Mouse (Mus musculus) erythroblast, adult 5-6 weeks (primary cell): ENCODE data around the gene Plekhf1. TPM values are rescaled to one million over a fixed set of nuclear protein-coding genes. Genes with fewer than 3 reads are reported as not detected.

Experiments
- ATAC-seq: replicated peaks from 2 replicates; pipeline ENCODE4 v1.8.0; 2016; ENCODE audit warnings: moderate number of reproducible peaks, mild to moderate bottlenecking, moderate TSS enrichment, inconsistent platforms; ENCODE audit not compliant: poor library complexity, low FRiP score, severe bottlenecking
- total RNA-seq, 2 experiments: library from RNA; stranded (forward) in 1 of 2; stranded (reverse) in 1 of 2; fragments of 150-400 nt in 1 of 2; fragments of 200-764, 138-1000 nt in 1 of 2; gene quantifications; 2 replicates each; pipeline versions ENCODE4 v1.2.3 to v1.2.4; 2015 to 2017; ENCODE audit warnings: low replicate concordance in 2 of 2

Plekhf1 gene
- total RNA-seq (2015; ENCODE audit: low replicate concordance) (0.42 TPM in 1 of 2 replicates, not detected in the other), total RNA-seq (2017; ENCODE audit: low replicate concordance) (0.09 TPM in 1 of 2 replicates, not detected in the other)

DNA sequence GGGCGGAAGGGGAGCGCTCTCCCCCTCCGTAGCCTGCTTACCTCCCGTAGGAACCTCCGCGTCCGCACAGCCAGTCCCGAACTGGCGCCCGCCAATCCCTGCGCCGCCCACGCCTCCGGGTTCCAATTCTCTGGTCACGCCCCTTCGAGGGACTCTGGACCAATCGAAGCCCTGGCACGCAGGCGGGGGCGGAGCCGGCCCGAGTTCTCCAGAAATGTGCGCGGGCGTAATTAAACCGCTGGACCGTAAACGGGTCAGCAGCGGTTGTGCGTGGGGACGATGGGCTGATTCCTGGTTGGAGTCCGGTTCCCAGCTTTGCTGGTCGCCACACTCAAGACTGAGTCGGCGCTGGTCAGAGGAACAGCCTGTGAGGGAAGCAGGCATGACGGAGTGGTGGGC lies at the start of gene Plekhf1:
TSS of gene Plekhf1 (minus strand) at position 117 of the 399 bp plus-strand sequence.
- ATAC-seq, result peak; percentile 84

DNA sequence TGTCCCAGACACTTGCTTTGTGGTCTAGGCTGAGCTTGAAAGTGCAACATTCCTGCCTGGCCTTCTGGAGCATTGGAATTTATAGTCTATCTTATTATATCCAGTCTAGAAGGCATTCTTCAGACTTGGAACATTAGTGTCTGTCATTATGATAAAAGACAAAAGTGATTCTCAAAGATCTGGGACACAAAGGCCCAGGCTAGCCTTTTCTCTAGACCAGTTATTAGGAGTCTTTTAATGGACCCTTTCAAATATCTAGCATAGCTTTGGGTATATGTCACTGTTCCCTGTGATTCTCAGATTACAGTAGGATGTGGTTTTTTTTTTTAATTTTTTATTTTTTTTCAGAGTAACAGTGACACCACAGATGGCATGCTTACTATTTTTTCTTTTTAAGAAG lies 44.7 kb upstream of the Plekhf1 start:
- ATAC-seq, result no peak

DNA sequence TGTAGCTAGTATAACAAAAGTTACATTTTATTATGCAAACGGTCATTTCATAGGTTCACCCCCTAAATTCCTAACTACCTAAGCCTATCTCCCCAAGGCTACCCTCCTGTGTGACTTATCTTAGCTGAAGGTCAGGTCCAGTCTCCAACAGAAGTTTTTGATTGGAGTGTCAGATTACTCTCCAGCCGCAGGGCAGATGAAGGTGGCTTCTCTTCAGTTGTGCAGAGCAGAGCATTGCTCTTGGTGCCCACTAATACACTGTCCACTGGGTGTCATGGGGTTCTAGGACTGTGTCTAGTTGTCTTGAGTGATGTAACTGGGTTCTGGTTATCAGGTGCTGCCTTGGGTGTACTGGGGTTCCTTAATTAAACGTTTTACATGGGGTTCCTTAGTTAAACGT lies 44.0 kb upstream of the Plekhf1 start:
- 0 out of 2 replicates have a peak, but pooled peaks have one; percentile 37 for ATAC-seq

DNA sequence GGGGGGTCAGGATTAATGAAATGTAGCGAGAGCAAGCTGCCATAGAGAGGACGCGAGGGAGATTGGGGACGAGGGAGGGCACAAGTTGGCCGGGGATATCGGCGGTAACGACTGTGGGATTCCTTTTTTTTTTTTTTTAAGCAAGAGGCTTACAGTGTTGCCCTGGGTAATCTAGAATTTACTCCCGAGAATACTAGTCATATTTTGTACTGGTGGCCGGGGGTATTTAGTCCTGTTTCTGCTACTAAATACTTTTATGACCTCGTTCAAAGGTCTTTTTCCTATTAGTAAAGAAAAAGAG lies 43.6 kb upstream of the Plekhf1 start:
- ATAC-seq, result no peak; the same call in 1 of the 2 replicates

GRCm38 (mm10) chr7:38270703-38271510 lies 43.1 kb upstream of the Plekhf1 start, which contains the start of gene Pop4:
Gene Pop4 (minus strand): TSS chr7:38271423.
- peak; percentile 95 for ATAC-seq

DNA sequence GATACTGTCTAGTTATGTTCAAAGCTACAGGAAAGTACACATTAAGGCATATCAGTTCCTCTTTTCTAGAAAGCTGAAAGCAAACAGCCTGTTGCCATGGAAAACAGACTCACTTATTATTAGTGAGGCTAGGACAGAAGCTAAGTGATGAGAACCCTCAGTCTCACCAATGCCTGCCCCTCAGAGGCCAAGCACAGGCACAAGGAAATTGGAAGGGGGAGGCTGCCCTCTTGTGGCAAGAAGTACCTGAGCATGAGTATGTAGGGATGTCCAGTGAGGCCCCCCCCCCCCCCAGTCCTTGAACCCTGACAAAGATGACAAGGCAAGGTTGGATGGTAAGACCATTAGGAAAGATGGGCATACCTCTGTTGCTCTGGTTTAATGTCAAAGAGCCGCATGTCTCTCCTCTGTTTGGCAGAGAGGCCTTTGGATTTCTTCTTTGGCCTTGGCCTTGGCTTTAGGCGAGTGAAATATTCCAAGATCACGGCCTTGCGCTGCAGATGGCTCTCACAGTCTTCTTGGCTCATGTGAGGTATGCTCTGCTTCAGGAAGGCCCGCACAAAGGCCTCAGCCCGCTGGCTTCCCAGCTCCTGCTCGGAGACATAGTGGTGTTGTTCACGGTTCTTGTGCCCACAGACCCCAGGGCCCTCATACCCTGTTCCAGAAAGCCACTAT lies 39.3 kb upstream of the Plekhf1 start:
- ATAC-seq, result no peak

GRCm38 (mm10) chr7:38262406-38262805 lies 34.6 kb upstream of the Plekhf1 start:
- ATAC-seq, result no peak

- no peak for ATAC-seq
These were observed 31.8 kb upstream of the Plekhf1 start for GRCm38 (mm10) chr7:38259631-38260030.

DNA sequence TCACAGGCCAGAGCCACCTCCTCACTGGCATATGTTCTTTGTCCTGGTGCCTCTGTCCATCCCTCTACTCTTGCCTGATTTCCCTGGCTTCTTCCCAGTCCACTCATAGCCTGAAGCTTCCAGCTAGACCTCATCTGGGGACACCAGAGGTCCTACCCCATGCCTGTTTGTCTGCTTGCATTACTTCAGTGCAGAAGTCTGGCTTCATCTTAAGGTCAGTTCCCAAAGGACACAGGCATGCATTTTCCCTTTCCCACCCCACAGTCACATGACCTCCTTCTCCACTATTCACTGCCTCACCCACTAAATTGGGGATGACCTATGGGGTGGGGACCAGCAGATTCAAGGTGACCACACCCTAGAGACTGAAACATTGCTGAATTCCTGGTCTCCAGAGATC lies 25.6 kb upstream of the Plekhf1 start:
- ATAC-seq, result no peak

DNA sequence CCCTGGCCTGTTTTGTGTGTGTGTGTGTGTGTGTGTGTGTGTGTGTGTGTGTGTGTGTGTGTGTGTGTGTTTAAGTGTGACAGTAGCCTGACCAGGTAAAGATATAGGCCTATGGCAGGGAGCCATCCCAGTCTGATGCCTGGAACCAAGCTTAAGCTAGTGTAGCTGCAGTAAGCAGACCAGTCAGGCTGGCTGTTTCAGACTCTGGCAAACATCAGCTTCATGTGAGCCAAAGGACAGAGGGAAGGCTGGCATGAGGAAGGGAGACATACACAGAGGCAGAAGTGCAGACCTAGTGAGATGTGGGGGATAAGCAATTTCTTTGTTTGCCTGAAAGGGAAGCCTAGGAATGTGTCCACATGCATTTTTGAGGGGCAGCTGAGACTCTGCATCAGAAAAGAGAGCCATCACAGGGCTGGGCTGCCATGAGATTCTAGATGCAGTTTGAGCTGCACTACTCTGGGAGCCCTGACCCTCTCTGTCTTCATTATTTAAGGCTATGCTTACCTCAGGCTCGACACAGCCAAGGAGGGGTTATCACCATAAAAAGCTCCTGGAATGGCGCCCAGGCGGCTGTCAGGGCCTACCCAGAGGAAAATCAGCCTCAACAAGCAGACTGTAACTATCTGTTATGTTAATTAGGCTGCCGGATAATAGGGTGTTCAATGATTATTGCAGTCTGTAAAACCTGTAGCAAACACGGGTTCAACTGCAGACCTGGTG lies 23.8 kb upstream of the Plekhf1 start:
- ATAC-seq, result no peak

DNA sequence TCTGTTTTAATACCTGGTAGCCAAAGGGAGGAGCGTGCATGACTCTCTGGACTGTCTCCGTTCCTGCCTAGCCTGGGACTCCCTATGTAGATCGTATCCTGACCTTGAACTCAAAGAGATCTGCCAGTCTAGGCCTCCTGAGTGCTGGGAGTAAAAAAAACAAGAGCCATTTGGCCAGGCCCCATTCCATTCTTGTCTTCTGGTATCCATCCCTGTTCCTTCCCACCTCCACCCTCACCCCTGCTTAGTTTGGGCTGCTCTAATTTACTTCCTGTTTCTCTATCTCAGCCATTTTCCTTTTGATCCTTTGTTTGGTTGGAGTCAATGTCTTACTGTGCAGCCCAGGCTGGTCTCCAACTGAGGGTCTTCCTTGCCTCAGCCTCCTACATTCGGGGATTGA lies 14.6 kb upstream of the Plekhf1 start:
- no peak for ATAC-seq

DNA sequence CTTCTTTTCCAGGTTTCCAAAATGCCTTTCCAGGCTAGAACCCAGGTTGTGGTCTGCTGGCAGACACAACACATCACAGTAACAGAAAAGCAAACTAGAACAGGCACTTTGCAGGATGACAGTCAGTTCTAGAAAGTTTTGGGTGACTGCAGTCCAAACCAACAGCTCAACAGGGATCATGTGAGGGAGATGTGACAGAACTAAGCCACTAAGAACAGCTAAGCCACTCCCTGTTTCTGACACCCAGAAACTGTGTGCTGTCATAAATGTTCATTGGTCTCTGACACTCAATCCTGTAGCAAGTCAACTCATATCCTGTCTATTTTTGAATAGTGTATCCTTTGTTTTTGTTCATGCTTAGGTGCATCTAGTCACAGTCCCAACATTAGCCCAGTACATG lies 9.3 kb upstream of the Plekhf1 start:
- no peak for ATAC-seq

- no peak for ATAC-seq
These were observed 8.7 kb upstream of the Plekhf1 start for GRCm38 (mm10) chr7:38236400-38237105.

DNA sequence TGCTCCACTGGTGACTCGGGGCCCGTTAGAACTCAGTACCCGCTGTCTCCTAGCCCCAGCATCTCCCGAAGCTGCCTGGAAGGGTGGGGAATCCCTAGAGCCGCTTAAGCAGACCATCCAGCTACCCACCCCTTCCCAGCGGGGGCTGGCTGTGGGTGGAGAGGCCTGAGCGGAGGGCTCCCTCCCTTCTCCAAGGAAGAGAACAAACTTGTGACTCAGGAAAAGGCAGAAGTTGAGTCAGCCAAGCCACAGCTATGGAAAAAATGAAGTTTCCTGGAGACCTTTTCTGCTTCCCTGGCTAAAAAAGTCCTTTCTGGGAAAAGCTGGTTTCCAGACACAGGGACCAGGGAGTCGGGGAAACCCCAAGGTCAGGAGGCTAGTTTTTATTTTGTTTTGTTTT lies 2.5 kb upstream of the Plekhf1 start:
- ATAC-seq, result no peak

DNA sequence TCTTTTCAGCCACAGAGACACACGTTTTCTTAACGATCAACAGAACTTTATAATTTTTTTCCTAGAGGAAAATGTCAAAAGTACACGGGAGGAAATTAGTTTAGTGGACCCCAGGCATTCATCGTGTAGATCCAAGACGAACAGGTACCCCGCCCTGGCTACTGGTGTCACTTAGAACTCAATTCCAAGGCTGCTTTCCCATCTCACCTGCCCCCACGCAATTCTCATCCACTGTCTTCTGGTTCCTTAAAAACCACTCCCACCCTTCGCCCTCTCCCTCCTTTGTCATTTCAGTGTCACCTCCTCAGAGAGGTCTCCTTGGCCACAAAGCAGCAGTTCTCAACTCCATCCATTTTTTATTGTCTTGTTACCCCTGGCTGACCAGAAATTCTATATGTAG lies 513 bp upstream of the Plekhf1 start:
- ATAC-seq, result no peak

GRCm38 (mm10) chr7:38227181-38227899 lies 476 bp downstream of the Plekhf1 start:
- peak; percentile 42; the same call in 1 of the 2 replicates for ATAC-seq

GRCm38 (mm10) chr7:38226226-38226625 lies 1.6 kb downstream of the Plekhf1 start:
- ATAC-seq, result no peak

DNA sequence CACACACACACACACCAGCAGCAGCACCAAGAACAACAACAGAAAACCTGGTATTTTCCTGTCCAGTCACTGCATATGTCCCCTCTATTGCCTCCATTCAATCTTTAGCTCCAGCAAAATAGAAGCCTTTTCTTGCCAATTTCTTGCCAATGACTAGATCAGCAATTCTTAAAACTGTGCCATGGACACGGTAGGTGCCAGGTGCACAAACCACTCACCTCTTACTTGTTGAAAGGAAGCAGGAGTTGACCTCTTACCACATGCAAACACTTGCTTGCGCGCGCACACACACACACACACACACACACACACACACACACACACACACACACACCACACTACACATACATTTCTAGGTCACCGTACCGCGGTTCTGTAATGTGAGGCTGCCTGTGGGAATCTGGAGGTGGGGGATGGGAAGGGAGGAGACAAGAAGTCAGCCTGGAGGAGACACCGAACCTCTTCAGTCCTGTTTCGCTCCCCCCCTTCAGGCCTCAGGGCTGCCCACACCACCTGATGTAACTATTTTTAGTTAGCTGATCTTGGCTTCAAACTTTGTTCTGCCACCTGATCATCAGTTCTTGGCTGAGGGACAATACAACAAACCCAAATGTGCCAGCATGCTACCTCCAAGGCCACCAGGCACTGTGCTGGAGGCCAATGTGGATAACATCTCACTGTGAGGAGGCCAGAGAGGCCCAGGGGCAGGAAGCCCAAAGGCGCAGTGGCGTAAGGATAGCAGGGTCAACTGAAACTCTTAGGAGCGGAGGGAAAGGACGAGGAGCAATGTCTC lies 3.0 kb downstream of the Plekhf1 start:
- ATAC-seq, result no peak

DNA sequence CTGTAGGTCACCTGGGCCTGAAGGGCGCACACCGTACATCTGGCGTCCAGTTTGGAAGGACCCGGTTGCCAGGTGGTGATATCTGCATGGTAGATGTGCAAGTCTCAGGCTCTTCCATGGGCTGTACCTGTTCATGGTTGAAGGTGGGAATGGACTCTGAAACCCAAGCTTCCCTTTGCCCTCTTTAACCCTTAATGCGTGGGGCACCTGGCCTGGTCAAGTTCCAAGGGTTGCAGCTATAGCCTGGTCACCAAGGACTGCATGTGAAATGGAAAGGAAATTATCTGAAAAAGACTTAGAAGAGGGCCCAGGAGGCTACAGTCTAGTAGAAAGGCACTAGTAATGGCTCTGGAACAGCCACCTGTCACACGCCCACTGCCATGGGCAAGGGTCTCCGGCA lies 7.0 kb downstream of the Plekhf1 start:
- ATAC-seq, result no peak
